Mouse (Mus musculus): ENCODE data around the gene Msmo1. TPM values are rescaled to one million over a fixed set of nuclear protein-coding genes. Genes with fewer than 3 reads are reported as not detected.

The Msmo1 gene
- total and polyA plus RNA-seq, 3 experiments = 50.6 to 359 (median 107) TPM

DNA sequence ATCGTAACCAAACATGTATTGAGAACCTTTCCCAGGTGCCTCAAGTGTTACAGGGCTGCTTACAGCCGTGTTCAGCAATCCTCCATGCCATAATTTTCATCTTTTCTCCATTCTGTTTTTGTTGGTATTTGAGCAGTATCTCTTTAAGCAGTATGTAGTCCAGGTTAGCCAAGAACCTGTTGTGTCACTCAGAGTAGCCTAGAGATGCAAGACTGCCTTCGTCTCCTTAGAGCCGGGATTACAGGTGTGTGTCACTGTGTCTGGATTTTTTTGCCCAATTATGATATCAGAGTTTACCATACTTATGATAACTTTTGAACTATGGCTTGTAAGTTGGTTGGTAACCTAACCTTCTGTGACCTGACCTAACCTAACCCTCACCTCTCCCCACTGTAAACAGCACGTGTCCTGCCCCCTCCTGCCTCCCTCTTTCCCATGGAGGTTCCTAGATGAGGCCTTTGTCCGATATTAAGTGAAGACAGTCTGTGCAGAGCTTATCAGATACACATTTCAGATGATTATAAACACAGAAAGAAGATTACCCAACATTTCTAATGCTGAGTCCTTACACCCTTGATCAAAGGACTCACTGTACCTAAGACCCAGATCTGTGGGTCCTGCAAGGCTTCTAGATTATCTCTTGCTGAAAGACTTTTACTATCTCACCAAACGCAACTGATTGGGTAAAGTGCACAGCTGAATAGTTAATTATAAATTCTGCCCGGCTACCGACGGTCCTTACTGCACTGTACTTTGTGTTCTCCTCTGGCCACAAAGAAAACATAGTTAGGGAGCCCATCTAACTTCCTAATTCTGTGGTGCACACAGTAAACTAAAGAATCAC, 12.8 kb upstream of the Msmo1 start:
- dilution Hi-C loops (cut with MboI; ENCODE audit: extremely low pct_ligation_motif_present, extremely low pct_unique_long_range_greater_than_20kb, low sequenced_read_pairs) = no loop called here
- H3K27ac ChIP-seq (ENCODE audit: insufficient read depth, low read depth) = no peak overlapping the region

GRCm38 (mm10) chr8:64740547-64741211, 7.1 kb upstream of the Msmo1 start:
- Histone ChIP-seq H3K36me3 (replicated peaks in 1 of 2; ENCODE audit: control insufficient read depth in 1 of 2, insufficient read depth in 1 of 2, low read length in 1 of 2) (peaks cover 3 to 24% of the 10 kb centered on the region in 2 experiments), H3K27me3 (replicated peaks) (no peaks in the 10 kb centered on the region), H3K4me2 (ENCODE audit: insufficient read depth, low read depth, poor library complexity, severe bottlenecking) (no peak overlapping the region), H3K4me1 (ENCODE audit: control insufficient read depth in 1 of 2, insufficient read depth in 2 of 2) (peaks cover 4 to 18% of the 10 kb centered on the region in 2 experiments; a peak in 2 of 4 replicates), H3K27ac (ENCODE audit: insufficient read depth, low read depth) (no peak overlapping the region), H3K4me3 (replicated peaks in 1 of 3; ENCODE audit: low read depth in 2 of 3, low read length in 2 of 3, poor library complexity in 1 of 3) (no peak overlapping the region), H3K9ac (ENCODE audit: insufficient read depth, low read depth) (no peak overlapping the region), H3K79me2 (replicated peaks; ENCODE audit: control insufficient read depth, extremely low read depth, insufficient read depth, poor library complexity, severe bottlenecking) (no peaks in the 10 kb centered on the region), H3K9me3 (replicated peaks; ENCODE audit: low read length) (no peaks in the 10 kb centered on the region)
- in situ Hi-C loops (cut with MboI; ENCODE audit: low pct_ligation_motif_present, low pct_unique_long_range_greater_than_20kb, low sequenced_read_pairs) = loop anchor here (25.0 kb wide), 1 partner anchor 197 kb away; the partner anchor contains the start of gene Tmem192
- dilution Hi-C loops (cut with MboI; ENCODE audit: extremely low pct_ligation_motif_present, extremely low pct_unique_long_range_greater_than_20kb, low sequenced_read_pairs) = no loop called here
- DNase-seq (ENCODE audit: extremely low read depth) = no peak
- TF ChIP-seq CTCF (conservative IDR thresholded peaks at IDR 0.05 in 1 of 2, IDR thresholded peaks at IDR 0.05 in 1 of 2; ENCODE audit: low read depth in 2 of 2, low read length in 2 of 2) = no peak
- TF ChIP-seq MAFK (IDR thresholded peaks at IDR 0.05; ENCODE audit: insufficient replicate concordance, low read length) = no peak
- TF ChIP-seq MAX (IDR thresholded peaks at IDR 0.05; ENCODE audit: low read length) = no peak
- TF ChIP-seq JUND (conservative IDR thresholded peaks at IDR 0.05; ENCODE audit: low read depth, low read length) = no peak
- no peak for TF ChIP-seq MYC (IDR thresholded peaks at IDR 0.05; ENCODE audit: low read depth, low read length)

More for the DNA sequence above, 12.8 kb upstream of the Msmo1 start:
- DNase-seq (ENCODE audit: extremely low read depth) = no peak
- TF ChIP-seq POLR2A (IDR thresholded peaks at IDR 0.05; ENCODE audit: low read depth, low read length) (no peak), MEF2A (IDR thresholded peaks at IDR 0.05; ENCODE audit: borderline replicate concordance, low read depth, low read length) (no peak), KAT2A (IDR thresholded peaks at IDR 0.05; ENCODE audit: insufficient replicate concordance, low read length) (no peak), ZC3H11A (IDR thresholded peaks at IDR 0.05; ENCODE audit: low read depth, low read length) (no peak), ZMIZ1 (IDR thresholded peaks at IDR 0.05; ENCODE audit: low read depth, low read length) (no peak), TBP (conservative IDR thresholded peaks at IDR 0.05; ENCODE audit: low read depth, low read length) (no peak), JUN (IDR thresholded peaks at IDR 0.05; ENCODE audit: insufficient read depth, low read depth, low read length) (no peak), USF1 (IDR thresholded peaks at IDR 0.05; ENCODE audit: low read depth, low read length) (no peak), ELF1 (IDR thresholded peaks at IDR 0.05; ENCODE audit: low read depth, low read length) (no peak), ZNF384 (IDR thresholded peaks at IDR 0.05; ENCODE audit: low read depth, low read length) (no peak), PAX5 (IDR thresholded peaks at IDR 0.05; ENCODE audit: low read length) (no peak), SIN3A (IDR thresholded peaks at IDR 0.05; ENCODE audit: low read length) (no peak), CTCF (conservative IDR thresholded peaks at IDR 0.05 in 1 of 2, IDR thresholded peaks at IDR 0.05 in 1 of 2; ENCODE audit: low read depth in 2 of 2, low read length in 2 of 2) (no peak), MYC (IDR thresholded peaks at IDR 0.05; ENCODE audit: low read depth, low read length) (no peak), RCOR1 (conservative IDR thresholded peaks at IDR 0.05; ENCODE audit: low read depth, low read length) (no peak), IRF4 (IDR thresholded peaks at IDR 0.05; ENCODE audit: low read depth, low read length) (no peak), JUND (conservative IDR thresholded peaks at IDR 0.05; ENCODE audit: low read depth, low read length) (no peak), NRF1 (IDR thresholded peaks at IDR 0.05; ENCODE audit: low read depth, low read length) (no peak), ZKSCAN1 (IDR thresholded peaks at IDR 0.05; ENCODE audit: borderline replicate concordance, low read depth, low read length) (no peak), NELFE (IDR thresholded peaks at IDR 0.05; ENCODE audit: low read depth, low read length) (no peak)
- H3K27me3 ChIP-seq (replicated peaks) = no peaks in the 10 kb centered on the region
- no peaks in the 10 kb centered on the region for H3K79me2 ChIP-seq (replicated peaks; ENCODE audit: control insufficient read depth, extremely low read depth, insufficient read depth, poor library complexity, severe bottlenecking)
- H3K9me3 ChIP-seq (replicated peaks; ENCODE audit: low read length) = no peaks in the 10 kb centered on the region
- H3K36me3 ChIP-seq (replicated peaks in 1 of 2; ENCODE audit: control insufficient read depth in 1 of 2, insufficient read depth in 1 of 2, low read length in 1 of 2) = peaks cover 14 to 61% of the 10 kb centered on the region in 2 experiments
- no peak overlapping the region for H3K4me3 ChIP-seq (replicated peaks in 1 of 3; ENCODE audit: low read depth in 2 of 3, low read length in 2 of 3, poor library complexity in 1 of 3)
- in situ Hi-C loops (cut with MboI; ENCODE audit: low pct_ligation_motif_present, low pct_unique_long_range_greater_than_20kb, low sequenced_read_pairs) = loop anchor here (25.0 kb wide), 1 partner anchor 191 kb away; the partner anchor contains the start of gene Tmem192
- H3K9ac ChIP-seq (ENCODE audit: insufficient read depth, low read depth) = no peak overlapping the region
- peaks cover 0 to 9% of the 10 kb centered on the region in 2 experiments; a peak in 2 of 4 replicates for H3K4me1 ChIP-seq (ENCODE audit: control insufficient read depth in 1 of 2, insufficient read depth in 2 of 2)
- no peak overlapping the region for H3K4me2 ChIP-seq (ENCODE audit: insufficient read depth, low read depth, poor library complexity, severe bottlenecking)

Measured in CH12.LX (cell line).